Mouse (Mus musculus) stomach, postnatal 0 days (tissue): Measurements from ENCODE around the gene Hapln2.

Experiments used
- CTCF ChIP-seq: IDR thresholded peaks from 2 replicates; pipeline ENCODE4 v1.5.1; 2016; ENCODE audit warnings: antibody characterized with exemption, low read depth, mild to moderate bottlenecking, moderate library complexity
- EP300 ChIP-seq: optimal IDR thresholded peaks from 2 replicates; pipeline ENCODE3; 2016; ENCODE audit warnings: antibody characterized with exemption

- TF ChIP-seq CTCF = no peak
- TF ChIP-seq EP300 = no peak
These were observed 53.6 kb downstream of the Hapln2 start for GRCm38 (mm10) chr3:87973593-87974380.
